Mouse (Mus musculus) gastrocnemius, postnatal 10 days (tissue): ENCODE data around the gene Limk2. TPM values are rescaled to one million over a fixed set of nuclear protein-coding genes. Genes with fewer than 3 reads are reported as not detected.

Source experiments
- DNase-seq: peaks from one replicate; pipeline ENCODE4 v3.0.0; 2021; ENCODE audit warnings: mixed read lengths
- total RNA-seq, 2 experiments: library from RNA; stranded (reverse); gene quantifications; 2 replicates each; pipeline ENCODE4 v1.2.3; 2021

Limk2 gene
- total RNA-seq, 2 experiments from 2014 or later, result 18.0 to 20.6 TPM

- DNase-seq, result no peak
Observed at GRCm38 (mm10) chr11:3371599-3372295, 37.2 kb downstream of the Limk2 start.

DNA sequence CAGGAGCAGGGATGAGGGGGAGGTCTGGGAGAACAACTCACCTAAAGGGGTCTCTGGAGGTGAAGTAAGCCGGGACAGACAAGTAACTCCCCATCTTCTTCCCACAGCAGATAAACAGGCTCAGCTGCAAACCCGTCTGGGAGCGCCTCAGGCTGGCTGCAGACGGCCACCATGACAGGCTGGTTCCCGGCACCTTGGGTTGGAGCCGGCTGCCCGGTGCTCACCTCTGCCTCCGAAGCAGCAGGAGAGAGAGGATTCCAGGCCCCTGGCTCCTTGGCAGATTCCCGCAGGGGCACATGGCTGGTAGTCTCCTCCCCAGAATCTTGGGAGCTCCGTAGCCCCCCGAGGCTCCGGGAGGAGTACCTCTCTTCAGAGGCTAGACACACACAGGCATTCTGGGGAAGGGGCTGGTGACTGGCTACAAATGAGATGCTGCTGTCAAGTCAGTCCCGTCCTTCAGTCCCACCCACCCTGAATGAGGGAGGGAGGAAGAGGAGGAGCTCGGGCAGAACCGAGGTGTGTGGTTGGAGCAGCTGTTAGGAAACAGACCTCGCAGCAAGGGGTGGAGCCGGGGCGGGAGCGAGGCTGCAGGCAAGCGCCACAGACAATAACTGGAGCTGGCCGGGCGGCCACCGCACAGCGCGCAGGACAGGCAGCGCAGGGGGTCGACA is 37.9 kb downstream of the Limk2 start:
- DNase-seq, result peak; percentile 77

GRCm38 (mm10) chr11:3370162-3370561 is 38.8 kb downstream of the Limk2 start:
- DNase-seq, result no peak

GRCm38 (mm10) chr11:3369449-3369848 is 39.5 kb downstream of the Limk2 start:
- no peak for DNase-seq

DNA sequence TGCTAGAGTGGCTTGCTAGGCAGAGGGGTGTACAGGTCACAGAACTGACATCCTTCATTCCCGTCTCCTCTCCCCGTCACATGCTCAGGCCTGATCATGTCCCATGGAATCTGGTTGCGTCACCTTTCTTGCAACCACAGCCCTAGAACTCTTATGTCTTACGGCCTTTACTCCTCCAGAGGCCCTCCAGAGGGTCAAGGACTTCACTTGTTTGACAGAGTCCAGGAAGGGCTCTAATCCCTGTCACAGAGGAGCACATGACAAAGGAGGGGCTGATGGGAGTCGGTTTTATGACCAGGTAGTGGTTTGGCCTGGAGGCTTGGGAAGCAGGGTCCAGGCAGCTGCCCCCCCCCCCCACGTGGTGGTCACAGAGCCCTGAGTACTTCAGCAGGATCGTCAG is 40.0 kb downstream of the Limk2 start:
- DNase-seq, result no peak

- no peak for DNase-seq
Observed at GRCm38 (mm10) chr11:3366411-3366810, 42.6 kb downstream of the Limk2 start.

- DNase-seq, result no peak
Observed at GRCm38 (mm10) chr11:3362854-3363253, 46.1 kb downstream of the Limk2 start.

GRCm38 (mm10) chr11:3352990-3353585 is 55.9 kb downstream of the Limk2 start:
- DNase-seq, result no peak

GRCm38 (mm10) chr11:3352131-3352530 is 56.9 kb downstream of the Limk2 start:
- no peak for DNase-seq

DNA sequence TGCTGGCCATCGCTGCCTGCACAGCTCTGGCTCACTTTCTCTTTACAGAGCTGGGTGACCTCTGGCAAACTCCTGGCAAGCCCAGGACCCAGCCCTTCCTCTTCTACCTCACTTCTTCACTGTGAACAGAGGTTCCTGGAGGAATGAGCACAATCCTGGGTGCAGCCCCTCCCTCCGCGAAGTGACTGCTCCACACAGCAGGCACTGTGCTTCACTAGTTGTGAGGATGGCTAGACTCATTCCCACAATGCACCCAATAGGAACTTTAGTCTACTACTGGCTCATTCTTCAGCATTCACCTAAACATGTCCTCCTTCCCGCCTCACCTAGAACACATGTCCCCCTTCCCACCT is 59.7 kb downstream of the Limk2 start:
- DNase-seq, result no peak

DNA sequence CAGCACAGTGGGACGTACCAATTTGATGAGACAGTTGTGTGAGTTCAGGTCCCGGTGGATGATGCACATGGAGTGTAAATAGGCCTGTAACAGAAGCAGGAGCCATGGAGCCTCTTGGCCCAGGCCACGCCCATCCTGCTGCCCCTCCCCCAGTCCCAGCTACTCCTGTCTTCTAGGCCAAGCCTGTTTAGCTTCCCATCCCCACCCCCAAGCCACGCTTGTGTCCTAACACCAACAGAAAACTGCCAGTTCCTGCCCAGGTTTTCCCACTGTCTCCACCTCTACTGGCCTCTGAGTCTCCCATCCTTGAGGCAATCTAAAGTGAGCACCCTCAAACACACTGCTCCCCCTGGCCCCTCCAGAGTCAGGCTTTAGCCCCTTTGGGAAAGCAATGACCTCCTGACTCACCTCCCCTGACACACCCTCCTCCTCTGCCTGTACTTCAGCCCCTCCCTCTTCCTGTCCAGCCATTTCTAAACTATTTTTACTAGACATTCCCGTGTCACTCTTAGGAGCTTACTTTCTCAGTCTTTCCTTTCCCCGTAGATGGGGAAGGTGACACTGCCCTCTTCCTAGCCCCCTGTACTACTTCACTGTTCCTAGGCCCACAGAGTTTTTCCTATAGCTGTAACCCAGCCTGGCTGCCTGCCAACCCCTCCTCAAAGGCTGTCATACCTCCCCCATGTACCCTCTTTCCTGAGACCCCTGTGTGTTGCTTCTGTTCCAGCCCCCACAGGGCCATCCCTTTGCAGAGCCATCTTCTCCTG is 60.2 kb downstream of the Limk2 start:
- DNase-seq, result no peak

- no peak for DNase-seq
Observed at GRCm38 (mm10) chr11:3347835-3348195, 61.2 kb downstream of the Limk2 start.

GRCm38 (mm10) chr11:3347091-3347834 is 61.7 kb downstream of the Limk2 start:
- peak; percentile 91 for DNase-seq

GRCm38 (mm10) chr11:3346351-3346750 is 62.6 kb downstream of the Limk2 start:
- DNase-seq, result no peak

GRCm38 (mm10) chr11:3344916-3345315 is 64.1 kb downstream of the Limk2 start:
- DNase-seq, result no peak

DNA sequence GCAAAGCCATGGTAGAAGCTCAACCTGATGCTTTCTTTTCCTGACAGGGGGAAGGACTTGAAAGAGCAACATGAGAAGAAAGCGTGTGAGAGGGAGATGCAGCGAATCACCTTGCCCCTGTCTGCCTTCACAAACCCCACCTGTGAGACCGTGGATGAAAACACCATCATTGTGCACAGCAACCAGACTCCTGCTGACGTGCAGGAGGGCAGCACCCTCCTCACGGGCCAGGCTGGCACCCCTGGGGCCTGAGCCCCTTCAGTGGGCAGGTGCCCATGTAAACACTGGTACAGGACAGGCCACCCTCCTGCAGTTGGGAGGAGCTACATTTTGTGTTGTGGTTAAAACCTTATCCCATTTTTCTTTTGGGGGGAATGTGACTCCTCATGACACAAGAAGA is 67.5 kb downstream of the Limk2 start:
- DNase-seq, result no peak

DNA sequence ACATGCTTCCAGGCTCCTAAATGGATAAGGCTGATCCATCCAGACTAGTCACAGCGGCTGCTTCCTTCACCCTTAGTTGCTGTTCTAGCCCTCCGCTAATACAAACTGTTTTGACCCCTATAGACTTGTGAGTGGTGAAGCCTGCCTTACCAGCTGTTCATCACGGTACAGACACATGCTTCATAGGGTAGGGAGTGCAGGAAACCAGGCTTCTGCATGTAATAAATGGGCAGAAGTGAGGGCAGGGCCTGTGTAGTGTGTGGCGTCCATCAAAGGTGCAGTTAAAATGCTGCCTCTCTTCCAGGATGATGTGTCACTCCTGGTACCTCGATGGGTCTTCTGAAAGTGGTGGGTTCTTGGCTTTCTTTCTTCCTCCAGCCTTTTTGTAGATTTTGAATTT is 71.0 kb downstream of the Limk2 start:
- no peak for DNase-seq

GRCm38 (mm10) chr11:3337173-3337955 is 71.6 kb downstream of the Limk2 start:
- peak; percentile 39 for DNase-seq

DNA sequence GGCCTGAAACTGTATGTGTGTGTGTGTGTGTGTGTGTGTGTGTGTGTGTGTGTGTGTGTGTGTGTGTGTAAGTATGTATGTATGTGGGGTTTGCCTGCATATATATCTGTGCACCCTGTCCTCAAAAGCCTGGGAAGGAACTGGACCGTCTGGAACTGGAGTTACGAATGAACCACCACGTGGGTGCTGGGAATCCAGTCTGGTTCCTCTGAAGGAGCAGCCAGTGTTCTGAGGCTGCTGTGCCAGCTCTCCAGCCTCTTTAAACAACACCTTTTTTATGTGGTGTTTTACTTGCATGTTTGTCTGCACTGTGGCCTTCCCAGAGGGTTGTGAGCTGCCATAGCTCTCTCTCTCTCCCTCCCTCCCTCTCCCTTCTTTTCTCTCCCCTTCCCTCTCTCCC is 72.4 kb downstream of the Limk2 start:
- DNase-seq, result no peak

DNA sequence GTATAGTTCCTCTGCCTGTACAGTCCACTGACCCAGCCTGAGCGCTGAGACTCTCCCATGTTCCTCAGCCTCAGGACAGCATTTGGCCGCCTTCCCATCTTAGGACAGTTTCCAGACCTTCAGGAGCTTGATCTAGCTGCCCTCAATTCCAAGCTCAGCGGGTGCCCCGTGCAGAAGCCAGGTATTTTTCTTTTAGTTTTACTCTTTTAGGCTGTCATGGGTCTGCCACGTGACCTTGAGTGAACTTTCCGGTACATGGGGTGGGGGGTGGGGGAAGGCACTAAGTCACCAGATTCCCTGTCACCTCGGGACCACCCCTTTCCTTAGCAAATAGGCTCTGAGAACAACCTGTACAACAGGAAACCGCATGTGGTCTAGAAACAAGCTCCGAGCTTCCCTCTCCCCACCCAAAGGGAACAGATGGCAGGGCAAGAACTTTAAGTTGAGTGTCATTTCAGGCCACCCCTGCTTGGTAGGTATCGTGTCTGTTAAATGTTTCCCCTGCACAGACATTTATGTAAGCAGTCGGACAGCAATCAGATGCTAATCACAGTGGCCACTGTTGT is 73.3 kb downstream of the Limk2 start:
- DNase-seq, result peak; percentile 48

GRCm38 (mm10) chr11:3334711-3335316 is 74.2 kb downstream of the Limk2 start:
- DNase-seq, result no peak
